Mouse (Mus musculus): ENCODE measurements around the gene Lsm14b. TPM values are rescaled to one million over a fixed set of nuclear protein-coding genes. Genes with fewer than 3 reads are reported as not detected.

The Lsm14b gene
- polyA plus RNA-seq, 1 experiment from 2014 or later, result 3.9 TPM

DNA sequence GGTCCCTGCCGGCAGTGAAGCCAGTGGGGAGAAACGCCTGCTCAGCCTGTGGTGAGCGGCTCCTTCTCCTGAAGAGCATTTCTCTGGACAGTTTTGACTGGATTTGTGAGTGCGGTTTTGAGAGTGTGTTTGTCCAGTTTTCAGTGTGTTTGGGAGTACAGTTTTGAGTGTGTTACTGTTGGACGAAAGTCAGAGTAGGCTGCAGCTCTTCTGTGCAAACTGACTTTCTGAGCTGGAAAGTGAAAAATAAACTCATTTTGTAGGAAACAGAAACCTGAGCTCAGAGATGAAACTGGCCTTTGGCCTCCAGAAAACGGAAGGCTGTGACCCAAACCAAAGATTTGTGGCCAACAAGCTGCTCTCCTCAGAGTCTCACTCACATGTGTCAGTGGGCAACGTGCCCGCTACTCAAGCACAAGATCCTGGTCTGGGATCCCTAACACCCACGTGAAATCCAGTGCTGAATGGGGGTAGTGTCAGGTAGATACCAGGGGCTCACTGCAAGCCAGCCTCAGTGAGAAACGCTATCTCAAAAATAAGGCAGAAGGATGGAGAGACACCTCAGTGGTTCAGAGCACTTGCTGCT, 38.3 kb upstream of the Lsm14b start:
- no peak overlapping the region for H3K27ac ChIP-seq (replicated peaks)
- TF ChIP-seq EP300 (optimal IDR thresholded peaks at IDR 0.05) (no peak), CTCF (IDR thresholded peaks at IDR 0.05; ENCODE audit: low read depth) (no peak)
- H3K4me3 ChIP-seq (ENCODE audit: low read depth, low read length), result no peak overlapping the region
- H3K9ac ChIP-seq (ENCODE audit: low read length), result no peak overlapping the region
- H3K9me3 ChIP-seq (ENCODE audit: control insufficient read depth, low read length), result no peaks in the 10 kb centered on the region
- H3K27me3 ChIP-seq (ENCODE audit: control insufficient read depth, insufficient read depth, low read length), result no peaks in the 10 kb centered on the region
- DNase-seq (ENCODE audit: low spot score) (no peak), ATAC-seq (ENCODE audit: low FRiP score, low TSS enrichment) (no peak)
- no peak overlapping the region for H3K4me2 ChIP-seq (replicated peaks; ENCODE audit: low read depth)
- WGBS, result 76% methylated on average over 10 of the region's 10 CpGs
- no peaks in the 10 kb centered on the region for H3K36me3 ChIP-seq (ENCODE audit: control insufficient read depth, insufficient read depth, low read length)
- H3K4me1 ChIP-seq (replicated peaks; ENCODE audit: control insufficient read depth, insufficient read depth), result no peaks in the 10 kb centered on the region

DNA sequence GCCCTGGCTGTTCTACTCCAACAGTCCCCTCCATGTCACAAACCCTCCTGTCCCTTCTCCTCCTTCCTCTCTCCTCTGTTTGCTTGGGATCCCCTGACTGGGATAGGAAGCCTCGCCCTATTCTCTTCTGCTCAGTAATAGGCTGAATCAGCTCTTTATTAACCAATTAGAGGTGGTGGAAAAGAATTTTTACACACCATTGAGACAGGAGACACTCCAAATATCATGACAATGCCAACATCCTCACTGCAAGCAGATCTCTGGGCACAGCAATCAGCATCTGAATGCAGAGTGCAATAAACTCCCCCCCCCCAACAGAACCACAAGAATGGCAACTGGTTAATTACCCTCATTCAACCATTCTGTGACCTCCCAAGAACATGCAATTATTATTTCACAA, 35.7 kb upstream of the Lsm14b start:
- H3K36me3 ChIP-seq (ENCODE audit: control insufficient read depth, insufficient read depth, low read length), result no peaks in the 10 kb centered on the region
- no peak overlapping the region for H3K4me3 ChIP-seq (ENCODE audit: low read depth, low read length)
- no peak overlapping the region for H3K9ac ChIP-seq (ENCODE audit: low read length)
- ATAC-seq (ENCODE audit: low FRiP score, low TSS enrichment) (no peak), DNase-seq (ENCODE audit: low spot score) (no peak)
- WGBS, result 58% methylated on average over 1 of the region's 1 CpGs
- H3K27me3 ChIP-seq (ENCODE audit: control insufficient read depth, insufficient read depth, low read length), result no peaks in the 10 kb centered on the region
- TF ChIP-seq EP300 (optimal IDR thresholded peaks at IDR 0.05) (no peak), CTCF (IDR thresholded peaks at IDR 0.05; ENCODE audit: low read depth) (no peak)
- H3K4me2 ChIP-seq (replicated peaks; ENCODE audit: low read depth), result no peak overlapping the region
- no peak overlapping the region for H3K27ac ChIP-seq (replicated peaks)
- no peaks in the 10 kb centered on the region for H3K4me1 ChIP-seq (replicated peaks; ENCODE audit: control insufficient read depth, insufficient read depth)
- no peaks in the 10 kb centered on the region for H3K9me3 ChIP-seq (ENCODE audit: control insufficient read depth, low read length)

DNA sequence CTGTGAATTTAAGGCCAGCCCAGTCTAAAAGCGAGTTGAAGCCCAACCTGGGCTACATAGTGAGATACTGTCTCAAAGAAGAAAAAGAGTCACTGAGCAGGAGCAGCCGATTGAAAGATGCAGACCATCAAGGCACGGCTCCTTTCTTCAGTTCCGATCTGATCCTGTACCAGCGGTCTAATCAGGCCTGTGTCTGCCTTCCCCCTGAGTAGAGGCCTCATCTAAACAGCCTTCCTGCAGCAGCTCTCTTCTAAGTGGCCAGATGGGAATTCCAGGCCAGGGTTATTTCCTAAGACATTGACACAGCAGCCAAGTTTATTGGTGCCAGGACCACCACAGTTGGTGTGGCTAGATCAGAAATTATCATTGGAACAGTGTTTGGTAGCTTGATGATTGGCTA, 31.7 kb upstream of the Lsm14b start:
- TF ChIP-seq CTCF (IDR thresholded peaks at IDR 0.05; ENCODE audit: low read depth) (no peak), EP300 (optimal IDR thresholded peaks at IDR 0.05) (no peak)
- DNase-seq (ENCODE audit: low spot score) (no peak), ATAC-seq (ENCODE audit: low FRiP score, low TSS enrichment) (no peak)
- H3K4me1 ChIP-seq (replicated peaks; ENCODE audit: control insufficient read depth, insufficient read depth), result no peaks in the 10 kb centered on the region
- no peaks in the 10 kb centered on the region for H3K9me3 ChIP-seq (ENCODE audit: control insufficient read depth, low read length)
- H3K27ac ChIP-seq (replicated peaks), result no peak overlapping the region
- 89% methylated on average over 5 of the region's 5 CpGs for WGBS
- H3K4me2 ChIP-seq (replicated peaks; ENCODE audit: low read depth), result no peak overlapping the region
- no peak overlapping the region for H3K4me3 ChIP-seq (ENCODE audit: low read depth, low read length)
- no peaks in the 10 kb centered on the region for H3K36me3 ChIP-seq (ENCODE audit: control insufficient read depth, insufficient read depth, low read length)
- H3K27me3 ChIP-seq (ENCODE audit: control insufficient read depth, insufficient read depth, low read length), result no peaks in the 10 kb centered on the region
- H3K9ac ChIP-seq (ENCODE audit: low read length), result no peak overlapping the region

DNA sequence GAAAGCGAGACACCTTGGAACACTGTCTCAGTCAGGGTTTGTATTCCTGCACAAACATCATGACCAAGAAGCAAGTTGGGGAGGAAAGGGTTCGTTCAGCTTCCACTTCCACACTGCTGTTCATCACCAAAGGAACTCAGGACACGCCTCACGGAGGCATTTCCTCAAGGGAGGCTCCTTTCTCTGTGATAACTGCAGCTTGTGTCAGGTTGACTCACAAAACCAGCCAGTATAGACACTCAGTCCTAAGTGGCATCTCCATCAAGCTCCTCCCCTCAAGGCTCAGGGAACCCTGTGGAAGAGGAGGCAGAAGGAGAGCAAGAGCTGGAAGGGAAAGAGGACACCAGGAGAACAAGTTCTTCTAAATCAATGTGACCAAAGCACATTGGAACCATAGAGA, 26.4 kb upstream of the Lsm14b start:
- Histone ChIP-seq H3K4me2 (replicated peaks; ENCODE audit: low read depth) (no peak overlapping the region), H3K4me3 (ENCODE audit: low read depth, low read length) (no peak overlapping the region), H3K9me3 (ENCODE audit: control insufficient read depth, low read length) (no peaks in the 10 kb centered on the region), H3K4me1 (replicated peaks; ENCODE audit: control insufficient read depth, insufficient read depth) (no peaks in the 10 kb centered on the region), H3K9ac (ENCODE audit: low read length) (no peak overlapping the region), H3K27ac (replicated peaks) (no peak overlapping the region), H3K36me3 (ENCODE audit: control insufficient read depth, insufficient read depth, low read length) (no peaks in the 10 kb centered on the region), H3K27me3 (ENCODE audit: control insufficient read depth, insufficient read depth, low read length) (no peaks in the 10 kb centered on the region)
- DNase-seq (ENCODE audit: low spot score), result no peak
- ATAC-seq (ENCODE audit: low FRiP score, low TSS enrichment), result no peak
- 47% methylated on average over 4 of the region's 4 CpGs for WGBS
- TF ChIP-seq EP300 (optimal IDR thresholded peaks at IDR 0.05), result no peak
- TF ChIP-seq CTCF (IDR thresholded peaks at IDR 0.05; ENCODE audit: low read depth), result no peak

DNA sequence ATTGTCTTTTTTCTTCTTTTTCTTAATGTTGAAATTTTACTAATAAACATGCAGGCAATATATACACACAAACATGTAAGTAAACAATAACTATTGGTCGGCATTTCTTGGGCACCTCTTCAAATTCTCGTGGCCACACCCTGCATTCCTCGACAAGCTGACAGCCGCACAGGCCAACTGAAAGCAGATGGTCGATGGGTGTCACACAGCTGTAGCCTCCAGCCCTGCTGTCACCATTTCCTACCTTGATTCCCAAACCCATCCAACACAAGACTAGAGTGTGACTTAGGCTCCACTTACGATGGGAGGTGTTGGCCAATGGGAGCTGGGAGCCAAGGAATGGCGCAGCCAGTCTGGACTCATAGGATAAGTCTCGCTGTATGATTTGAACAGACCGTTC, 23.2 kb upstream of the Lsm14b start:
- H3K4me3 ChIP-seq (ENCODE audit: low read depth, low read length), result no peak overlapping the region
- no peaks in the 10 kb centered on the region for H3K9me3 ChIP-seq (ENCODE audit: control insufficient read depth, low read length)
- TF ChIP-seq CTCF (IDR thresholded peaks at IDR 0.05; ENCODE audit: low read depth) (no peak), EP300 (optimal IDR thresholded peaks at IDR 0.05) (no peak)
- no peak overlapping the region for H3K4me2 ChIP-seq (replicated peaks; ENCODE audit: low read depth)
- H3K9ac ChIP-seq (ENCODE audit: low read length), result no peak overlapping the region
- no peaks in the 10 kb centered on the region; the same call in 1 of the 2 replicates for H3K4me1 ChIP-seq (replicated peaks; ENCODE audit: control insufficient read depth, insufficient read depth)
- WGBS, result 78% methylated on average over 9 of the region's 9 CpGs
- no peak overlapping the region for H3K27ac ChIP-seq (replicated peaks)
- ATAC-seq (ENCODE audit: low FRiP score, low TSS enrichment), result no peak
- no peak for DNase-seq (ENCODE audit: low spot score)
- H3K27me3 ChIP-seq (ENCODE audit: control insufficient read depth, insufficient read depth, low read length), result no peaks in the 10 kb centered on the region
- no peaks in the 10 kb centered on the region for H3K36me3 ChIP-seq (ENCODE audit: control insufficient read depth, insufficient read depth, low read length)

DNA sequence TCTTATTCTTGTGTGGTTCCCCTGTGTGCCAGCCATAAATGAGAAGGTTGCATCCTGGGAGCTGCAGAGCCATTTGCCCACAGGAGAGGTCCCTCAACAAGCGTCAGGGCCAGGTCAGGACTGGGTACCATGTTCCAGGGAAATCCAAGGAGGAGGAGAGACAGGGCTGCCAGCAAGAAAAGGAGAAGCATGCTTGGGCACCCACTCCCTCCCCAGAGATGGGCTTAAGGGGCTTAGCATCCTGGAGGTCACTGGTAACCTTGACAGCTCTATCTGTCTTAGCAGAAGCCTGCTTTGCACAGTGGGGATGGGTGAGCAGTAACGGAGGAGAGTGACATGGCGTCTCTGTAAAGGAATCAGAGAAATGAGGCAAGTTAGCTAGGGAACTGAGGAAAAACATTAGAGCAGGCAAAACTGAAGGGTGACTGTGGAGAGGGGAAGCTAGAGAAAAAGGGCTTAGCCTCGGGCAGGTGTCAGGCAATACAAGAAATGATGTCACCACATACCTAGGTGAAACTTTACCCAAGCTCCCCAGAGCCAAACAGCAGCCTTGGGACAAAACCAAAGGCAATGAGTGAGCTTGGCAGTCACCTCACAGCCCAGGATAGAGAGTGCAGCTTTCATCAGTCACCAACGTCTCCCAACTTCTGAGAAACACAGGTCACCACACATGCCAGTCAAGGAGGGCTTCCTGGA, 19.0 kb upstream of the Lsm14b start:
- no peaks in the 10 kb centered on the region for H3K27me3 ChIP-seq (ENCODE audit: control insufficient read depth, insufficient read depth, low read length)
- TF ChIP-seq CTCF (IDR thresholded peaks at IDR 0.05; ENCODE audit: low read depth) (no peak), EP300 (optimal IDR thresholded peaks at IDR 0.05) (no peak)
- H3K4me1 ChIP-seq (replicated peaks; ENCODE audit: control insufficient read depth, insufficient read depth), result no peaks in the 10 kb centered on the region; the same call in 1 of the 2 replicates
- no peak overlapping the region for H3K4me3 ChIP-seq (ENCODE audit: low read depth, low read length)
- no peak for DNase-seq (ENCODE audit: low spot score)
- H3K9ac ChIP-seq (ENCODE audit: low read length), result no peak overlapping the region
- ATAC-seq (ENCODE audit: low FRiP score, low TSS enrichment), result peak; percentile 3; the same call in 1 of the 2 replicates
- H3K4me2 ChIP-seq (replicated peaks; ENCODE audit: low read depth), result no peak overlapping the region
- H3K9me3 ChIP-seq (ENCODE audit: control insufficient read depth, low read length), result no peaks in the 10 kb centered on the region
- no peaks in the 10 kb centered on the region for H3K36me3 ChIP-seq (ENCODE audit: control insufficient read depth, insufficient read depth, low read length)
- WGBS, result 41% methylated on average over 5 of the region's 5 CpGs
- H3K27ac ChIP-seq (replicated peaks), result no peak overlapping the region
